Mouse (Mus musculus): ENCODE results near the gene Cks1b. TPM values are rescaled to one million over a fixed set of nuclear protein-coding genes. Genes with fewer than 3 reads are reported as not detected.

Gene Cks1b
- polyA plus RNA-seq, 1 experiment from 2014 or later, result 356 TPM

DNA sequence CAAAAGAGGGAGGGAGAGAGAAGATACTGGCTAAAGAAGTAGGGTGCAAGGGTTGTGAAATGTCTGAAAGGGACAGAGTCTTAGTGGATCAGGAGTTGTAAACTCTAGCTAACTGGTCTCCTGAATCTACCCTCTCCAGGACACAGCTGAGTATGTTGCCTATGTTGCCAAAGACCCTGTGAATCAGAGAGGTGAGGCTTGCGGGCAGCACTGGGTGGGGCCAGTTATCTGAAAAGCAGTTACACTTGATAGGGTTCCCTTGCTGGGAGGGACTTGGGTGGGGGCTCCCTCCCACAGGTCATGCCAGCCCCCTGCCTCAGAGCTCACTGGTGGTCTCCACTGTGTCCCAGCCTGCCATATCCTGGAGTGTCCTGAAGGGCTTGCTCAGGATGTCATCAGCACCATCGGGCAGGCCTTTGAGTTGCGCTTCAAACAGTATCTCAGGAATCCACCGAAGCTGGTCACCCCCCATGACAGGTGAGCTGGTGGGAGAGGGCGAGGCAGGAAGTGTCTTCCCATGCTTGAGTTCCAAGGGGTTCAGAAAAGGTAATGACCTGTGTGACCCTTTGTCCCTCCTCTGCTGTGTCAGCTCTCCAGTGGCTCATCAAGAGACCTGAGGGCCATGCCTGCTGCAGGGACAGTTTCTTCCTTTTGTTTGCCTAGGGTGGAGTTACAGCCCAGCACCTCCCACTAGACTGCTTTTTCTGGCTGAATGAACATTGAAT is 6.4 kb upstream of the Cks1b start:
- H3K27ac ChIP-seq (ENCODE audit: poor library complexity, severe bottlenecking), result no peak overlapping the region
- H3K4me2 ChIP-seq, result no peak overlapping the region
- no peak overlapping the region for H3K9ac ChIP-seq
- 77% methylated on average over 5 of the region's 5 CpGs for WGBS
- peaks cover 40% of the 10 kb centered on the region for H3K4me1 ChIP-seq (replicated peaks)
- H3K9me3 ChIP-seq (replicated peaks), result no peaks in the 10 kb centered on the region
- H3K27me3 ChIP-seq (replicated peaks), result no peaks in the 10 kb centered on the region
- H3K36me3 ChIP-seq, result peaks cover 51% of the 10 kb centered on the region
- no peak for ATAC-seq (ENCODE audit: insufficient number of reproducible peaks, low FRiP score)
- no peak overlapping the region for H3K4me3 ChIP-seq

DNA sequence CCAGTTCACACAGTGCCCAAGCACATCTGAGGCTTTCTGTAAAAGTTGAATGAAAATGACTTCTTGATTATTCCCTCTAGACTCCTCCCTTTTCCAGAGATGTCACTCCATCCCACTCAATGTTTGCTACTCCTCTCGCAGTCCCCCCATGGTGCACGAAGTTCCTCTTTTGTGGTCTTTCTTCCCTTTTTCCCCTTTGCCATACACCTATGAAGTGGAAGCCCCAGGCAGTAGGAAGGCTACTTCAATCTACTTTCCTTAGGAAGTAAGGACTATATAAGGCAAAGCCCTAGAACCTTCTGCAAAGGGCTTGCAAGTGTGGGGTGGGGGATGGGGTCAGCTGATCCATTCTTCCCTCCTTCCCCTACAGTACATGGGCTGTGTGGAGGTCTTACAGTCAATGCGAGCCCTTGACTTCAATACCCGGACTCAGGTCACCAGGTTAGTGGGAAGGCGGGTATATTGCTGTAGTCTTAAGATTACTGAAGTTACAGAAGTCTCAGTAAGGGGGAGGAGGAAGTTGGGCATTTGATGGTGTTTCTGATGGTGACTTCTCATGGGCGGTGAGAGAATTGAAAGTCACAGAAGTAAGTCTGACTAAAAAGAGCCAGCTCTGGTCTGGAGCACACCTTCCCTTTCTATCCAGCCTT is 4.5 kb upstream of the Cks1b start:
- ATAC-seq (ENCODE audit: insufficient number of reproducible peaks, low FRiP score), result no peak
- peaks cover 41% of the 10 kb centered on the region for H3K4me1 ChIP-seq (replicated peaks)
- H3K27ac ChIP-seq (ENCODE audit: poor library complexity, severe bottlenecking), result peak overlapping the region; percentile 90
- H3K4me2 ChIP-seq, result peak overlapping the region; percentile 87
- H3K9ac ChIP-seq, result peak overlapping the region; percentile 89
- no peaks in the 10 kb centered on the region for H3K27me3 ChIP-seq (replicated peaks)
- peaks cover 45% of the 10 kb centered on the region for H3K36me3 ChIP-seq
- 52% methylated on average over 6 of the region's 6 CpGs for WGBS
- peak overlapping the region; percentile 62 for H3K4me3 ChIP-seq
- H3K9me3 ChIP-seq (replicated peaks), result no peaks in the 10 kb centered on the region

DNA sequence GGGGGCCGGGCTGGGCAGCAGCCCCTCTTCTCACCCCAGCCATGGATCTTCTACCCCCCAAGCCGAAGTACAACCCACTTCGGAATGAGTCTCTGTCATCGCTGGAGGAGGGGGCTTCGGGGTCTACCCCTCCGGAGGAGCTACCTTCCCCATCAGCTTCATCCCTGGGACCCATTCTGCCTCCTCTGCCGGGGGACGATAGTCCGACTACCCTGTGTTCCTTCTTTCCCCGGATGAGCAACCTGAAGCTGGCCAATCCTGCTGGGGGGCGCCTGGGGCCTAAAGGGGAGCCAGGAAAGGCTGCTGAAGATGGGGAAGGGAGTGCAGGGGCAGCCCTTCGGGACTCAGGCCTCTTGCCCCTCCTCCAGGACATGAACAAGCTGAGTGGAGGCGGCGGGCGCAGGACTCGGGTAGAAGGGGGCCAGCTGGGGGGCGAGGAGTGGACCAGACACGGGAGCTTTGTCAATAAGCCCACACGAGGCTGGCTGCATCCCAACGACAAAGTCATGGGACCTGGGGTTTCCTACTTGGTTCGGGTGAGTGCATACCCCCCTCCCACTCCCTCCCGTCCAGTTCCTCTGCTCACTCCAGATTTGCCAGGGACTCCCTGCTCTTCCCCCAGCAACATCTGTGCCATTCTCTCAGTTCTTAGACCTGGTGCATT is 3.8 kb upstream of the Cks1b start:
- 4% methylated on average over 22 of the region's 22 CpGs for WGBS

DNA sequence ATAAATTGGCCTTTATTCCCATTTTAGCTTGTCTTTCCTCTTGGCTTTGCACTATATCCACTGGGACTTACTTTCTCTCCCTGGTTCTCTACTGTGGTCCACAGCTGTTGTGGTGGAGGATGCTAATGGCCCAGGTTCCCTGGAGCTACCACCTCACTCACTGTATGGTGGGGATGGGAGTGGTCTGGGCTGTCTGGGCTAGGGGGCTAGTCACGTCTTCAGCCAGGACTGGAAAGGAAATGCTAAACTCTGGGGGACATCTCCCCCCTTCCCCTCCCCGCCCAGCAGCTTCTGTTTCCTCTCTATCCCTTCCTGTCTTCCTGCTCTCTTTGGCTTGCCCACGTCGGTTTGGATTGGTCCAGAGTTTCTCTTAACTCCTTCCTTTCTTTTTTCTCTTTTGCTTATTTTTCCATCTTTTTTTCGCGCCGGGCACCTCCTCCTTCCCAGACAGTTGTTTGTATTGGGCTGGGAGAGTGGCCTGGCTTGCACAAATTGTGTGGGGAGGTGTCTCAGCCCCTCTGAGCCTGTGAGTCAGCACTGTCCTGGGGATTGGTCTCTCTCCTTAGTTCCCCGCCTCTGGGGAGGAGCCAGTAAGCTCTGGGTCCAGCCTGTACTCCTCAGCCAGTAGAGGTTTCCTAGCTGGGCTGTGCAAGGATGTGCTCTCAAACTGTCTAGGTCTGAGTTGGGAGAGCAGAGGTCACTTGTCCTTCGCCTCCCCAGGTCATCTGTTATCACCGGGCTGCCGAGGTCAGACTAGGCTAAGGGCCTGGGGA is 3.0 kb upstream of the Cks1b start:
- 4% methylated on average over 11 of the region's 11 CpGs for WGBS
- H3K36me3 ChIP-seq, result peaks cover 33% of the 10 kb centered on the region
- H3K4me3 ChIP-seq, result peak overlapping the region; percentile 62
- ATAC-seq (ENCODE audit: insufficient number of reproducible peaks, low FRiP score), result peak; percentile 88
- peak overlapping the region; percentile 87 for H3K4me2 ChIP-seq
- no peaks in the 10 kb centered on the region for H3K9me3 ChIP-seq (replicated peaks)
- peaks cover 48% of the 10 kb centered on the region for H3K4me1 ChIP-seq (replicated peaks)
- peak overlapping the region; percentile 90 for H3K27ac ChIP-seq (ENCODE audit: poor library complexity, severe bottlenecking)
- H3K9ac ChIP-seq, result peak overlapping the region; percentile 89
- no peaks in the 10 kb centered on the region for H3K27me3 ChIP-seq (replicated peaks)

More for the DNA sequence above, 3.8 kb upstream of the Cks1b start:
- peak overlapping the region; percentile 89 for H3K9ac ChIP-seq
- no peak for ATAC-seq (ENCODE audit: insufficient number of reproducible peaks, low FRiP score)
- peak overlapping the region; percentile 90 for H3K27ac ChIP-seq (ENCODE audit: poor library complexity, severe bottlenecking)
- peak overlapping the region; percentile 87 for H3K4me2 ChIP-seq
- peak overlapping the region; percentile 62 for H3K4me3 ChIP-seq
- H3K9me3 ChIP-seq (replicated peaks), result no peaks in the 10 kb centered on the region
- H3K4me1 ChIP-seq (replicated peaks), result peaks cover 41% of the 10 kb centered on the region
- peaks cover 38% of the 10 kb centered on the region for H3K36me3 ChIP-seq
- no peaks in the 10 kb centered on the region for H3K27me3 ChIP-seq (replicated peaks)

DNA sequence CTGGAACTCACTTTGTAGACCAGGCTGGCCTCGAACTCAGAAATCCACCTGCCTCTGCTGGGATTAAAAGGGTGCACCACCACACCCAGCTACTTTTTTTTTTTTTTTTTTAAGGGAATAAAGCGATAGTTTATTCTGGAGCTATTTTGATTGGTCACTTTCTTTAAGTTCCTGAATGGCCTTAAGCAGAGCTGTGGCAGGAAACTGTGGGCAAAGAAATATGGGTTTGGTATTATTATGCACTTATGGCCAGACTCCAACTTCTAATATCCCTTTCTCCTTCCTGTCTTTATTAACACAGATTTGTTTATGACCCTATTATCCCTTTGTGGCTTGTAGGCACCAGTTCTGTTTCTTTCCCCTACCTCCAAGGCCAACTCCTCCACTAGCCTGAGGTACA is 2.2 kb upstream of the Cks1b start:
- Histone ChIP-seq H3K27me3 (replicated peaks) (no peaks in the 10 kb centered on the region), H3K9me3 (replicated peaks) (no peaks in the 10 kb centered on the region), H3K4me3 (peak overlapping the region; percentile 62), H3K27ac (ENCODE audit: poor library complexity, severe bottlenecking) (peak overlapping the region; percentile 90), H3K9ac (peak overlapping the region; percentile 89; the same call in 1 of the 2 replicates), H3K4me2 (peak overlapping the region; percentile 87), H3K36me3 (peaks cover 34% of the 10 kb centered on the region), H3K4me1 (replicated peaks) (peaks cover 48% of the 10 kb centered on the region)
- no peak for ATAC-seq (ENCODE audit: insufficient number of reproducible peaks, low FRiP score)
- WGBS, result 60% methylated on average over 2 of the region's 2 CpGs

DNA sequence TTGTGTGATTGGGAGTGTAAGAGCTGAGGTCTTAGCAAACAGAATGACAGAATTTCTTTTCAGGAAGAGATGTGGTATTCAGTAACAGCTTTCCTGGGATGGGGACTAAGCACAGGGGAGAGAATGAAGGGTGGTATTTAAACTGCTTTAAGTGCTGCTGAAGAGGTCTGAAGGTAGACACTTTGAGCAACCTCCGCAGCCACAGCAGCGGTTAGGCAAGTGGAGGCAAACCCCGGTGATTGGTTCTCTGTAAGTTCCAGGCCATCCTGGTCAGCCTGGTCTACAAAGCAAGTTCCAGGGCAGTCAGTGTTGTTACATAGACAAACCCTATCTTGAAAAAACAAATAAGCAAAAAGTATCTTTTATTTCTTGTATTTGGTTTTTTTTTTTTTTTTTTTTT is 1.8 kb upstream of the Cks1b start:
- H3K27me3 ChIP-seq (replicated peaks), result no peaks in the 10 kb centered on the region
- no peak for ATAC-seq (ENCODE audit: insufficient number of reproducible peaks, low FRiP score)
- peaks cover 34% of the 10 kb centered on the region for H3K36me3 ChIP-seq
- peak overlapping the region; percentile 70 for H3K9ac ChIP-seq
- peak overlapping the region; percentile 78 for H3K4me2 ChIP-seq
- H3K9me3 ChIP-seq (replicated peaks), result no peaks in the 10 kb centered on the region
- peaks cover 48% of the 10 kb centered on the region for H3K4me1 ChIP-seq (replicated peaks)
- WGBS, result 11% methylated on average over 3 of the region's 3 CpGs
- H3K27ac ChIP-seq (ENCODE audit: poor library complexity, severe bottlenecking), result peak overlapping the region; percentile 96
- H3K4me3 ChIP-seq, result peak overlapping the region; percentile 62

DNA sequence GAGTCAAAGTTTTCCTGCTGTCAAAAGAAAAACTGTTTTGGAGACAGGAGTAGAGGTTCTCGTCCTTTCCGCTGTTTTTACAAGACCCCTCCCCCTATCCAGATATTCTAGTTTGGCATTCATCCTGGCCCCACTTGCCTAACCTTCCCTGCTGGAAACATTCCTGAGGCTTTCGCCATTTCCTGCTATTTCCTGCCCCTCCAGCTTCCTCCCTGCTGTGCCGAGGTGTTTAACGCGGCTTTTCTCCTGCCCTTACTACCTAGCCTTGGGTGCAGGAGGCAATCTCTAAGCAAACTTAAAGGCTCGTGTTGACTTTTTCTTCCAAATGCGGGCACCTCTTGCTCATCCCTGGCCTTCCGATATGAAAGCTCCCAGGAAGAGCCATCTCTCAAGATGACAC is 1.4 kb upstream of the Cks1b start:
- Histone ChIP-seq H3K9me3 (replicated peaks) (0 out of 2 replicates have a peak, but pooled peaks cover 3% of the 10 kb centered on the region), H3K4me2 (peak overlapping the region; percentile 78), H3K4me3 (peak overlapping the region; percentile 62), H3K27ac (ENCODE audit: poor library complexity, severe bottlenecking) (peak overlapping the region; percentile 96), H3K27me3 (replicated peaks) (no peaks in the 10 kb centered on the region), H3K36me3 (peaks cover 34% of the 10 kb centered on the region), H3K4me1 (replicated peaks) (peaks cover 44% of the 10 kb centered on the region), H3K9ac (peak overlapping the region; percentile 70)
- no peak for ATAC-seq (ENCODE audit: insufficient number of reproducible peaks, low FRiP score)
- under 1% methylated on average over 9 of the region's 9 CpGs for WGBS

DNA sequence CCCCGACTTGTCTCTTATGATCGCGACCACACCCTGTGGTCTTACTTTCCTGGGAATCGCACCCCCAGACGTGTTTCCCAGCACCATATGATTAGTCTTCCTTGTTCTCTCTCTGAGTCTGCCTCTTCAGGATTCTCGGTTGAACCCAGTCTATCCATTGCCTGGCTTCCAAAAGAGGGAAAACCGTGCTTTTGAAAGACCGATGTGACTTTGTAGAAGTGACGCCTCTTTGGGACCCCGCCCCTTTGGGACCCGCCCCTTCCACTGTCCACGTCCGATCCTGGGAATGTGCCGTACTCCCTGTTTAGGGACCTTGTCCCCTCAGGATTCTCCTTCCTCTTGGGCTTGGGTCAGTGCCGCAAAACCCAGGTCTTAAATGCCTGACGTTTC is 673 bp upstream of the Cks1b start:
- peak overlapping the region; percentile 70 for H3K9ac ChIP-seq
- under 1% methylated on average over 16 of the region's 16 CpGs for WGBS
- H3K4me3 ChIP-seq, result peak overlapping the region; percentile 62
- H3K4me2 ChIP-seq, result peak overlapping the region; percentile 78
- H3K27ac ChIP-seq (ENCODE audit: poor library complexity, severe bottlenecking), result peak overlapping the region; percentile 96
- peaks cover 43% of the 10 kb centered on the region for H3K4me1 ChIP-seq (replicated peaks)
- no peaks in the 10 kb centered on the region for H3K27me3 ChIP-seq (replicated peaks)
- H3K36me3 ChIP-seq, result peaks cover 34% of the 10 kb centered on the region
- H3K9me3 ChIP-seq (replicated peaks), result 0 out of 2 replicates have a peak, but pooled peaks cover 4% of the 10 kb centered on the region
- peak; percentile 27 for ATAC-seq (ENCODE audit: insufficient number of reproducible peaks, low FRiP score)

DNA sequence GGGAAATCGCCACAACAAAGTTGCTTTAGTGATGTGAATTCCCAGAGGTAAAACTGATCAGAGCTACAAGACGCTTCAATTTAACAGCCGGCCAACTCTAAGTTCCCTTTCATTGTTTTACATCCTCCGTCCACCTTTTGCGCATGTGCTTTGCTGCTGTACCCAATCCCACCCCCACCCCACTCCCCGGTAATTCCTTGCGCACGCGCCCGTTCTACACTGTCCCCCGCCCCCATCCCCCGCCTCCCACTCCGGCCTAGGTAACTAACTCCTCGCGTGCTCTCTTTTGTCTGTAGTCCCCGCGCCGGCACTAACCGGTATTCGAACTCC is 378 bp downstream of the Cks1b start:
- H3K27ac ChIP-seq (ENCODE audit: poor library complexity, severe bottlenecking), result peak overlapping the region; percentile 87
- peaks cover 33% of the 10 kb centered on the region for H3K36me3 ChIP-seq
- peak overlapping the region; percentile 76 for H3K4me2 ChIP-seq
- peak overlapping the region; percentile 74 for H3K9ac ChIP-seq
- ATAC-seq (ENCODE audit: insufficient number of reproducible peaks, low FRiP score), result peak; percentile 37
- under 1% methylated on average over 20 of the region's 20 CpGs for WGBS
- H3K9me3 ChIP-seq (replicated peaks), result 0 out of 2 replicates have a peak, but pooled peaks cover 4% of the 10 kb centered on the region
- no peaks in the 10 kb centered on the region for H3K27me3 ChIP-seq (replicated peaks)
- peak overlapping the region; percentile 62 for H3K4me3 ChIP-seq
- peaks cover 36% of the 10 kb centered on the region for H3K4me1 ChIP-seq (replicated peaks)

DNA sequence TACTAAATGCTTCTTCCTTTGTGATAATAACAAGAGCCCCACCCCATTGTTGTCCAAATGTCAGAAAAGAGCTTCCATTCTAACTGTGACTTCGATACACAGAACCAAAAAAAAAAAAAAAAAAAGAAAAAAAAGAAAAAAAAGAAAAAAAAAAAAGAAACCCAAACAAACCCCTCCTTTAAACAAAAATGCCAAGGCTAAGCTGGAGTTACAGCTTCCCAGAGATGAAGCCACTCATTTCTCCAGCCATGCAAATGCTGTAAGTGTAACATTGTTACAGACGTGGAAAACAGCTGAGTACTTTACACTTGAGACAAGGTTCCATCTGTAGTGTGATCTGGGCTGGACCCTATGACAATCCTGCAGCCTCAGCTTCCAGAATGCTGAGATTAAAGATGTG is 1.1 kb downstream of the Cks1b start:
- Histone ChIP-seq H3K4me2 (peak overlapping the region; percentile 76), H3K9ac (peak overlapping the region; percentile 74), H3K4me3 (peak overlapping the region; percentile 62), H3K27ac (ENCODE audit: poor library complexity, severe bottlenecking) (peak overlapping the region; percentile 87), H3K27me3 (replicated peaks) (no peaks in the 10 kb centered on the region), H3K36me3 (peaks cover 33% of the 10 kb centered on the region), H3K4me1 (replicated peaks) (peaks cover 29% of the 10 kb centered on the region), H3K9me3 (replicated peaks) (0 out of 2 replicates have a peak, but pooled peaks cover 4% of the 10 kb centered on the region)
- WGBS, result 34% methylated on average over 2 of the region's 2 CpGs
- ATAC-seq (ENCODE audit: insufficient number of reproducible peaks, low FRiP score), result no peak
